Mouse (Mus musculus) liver, embryonic 15.5 days (tissue): ENCODE measurements around the gene Phf5a. TPM values are rescaled to one million over a fixed set of nuclear protein-coding genes. Genes with fewer than 3 reads are reported as not detected.

Experiments
- polyA plus RNA-seq: library from polyadenylated mRNA; unstranded; fragments of >200 nt; fragmentation: Nextera tagmentation; extraction: Ambion mirVana; gene quantifications from 2 replicates; pipeline ENCODE4 v1.2.1, GENCODE M21; 2015

Gene Phf5a
- polyA plus RNA-seq, 1 experiment from 2014 or later = 91.3 TPM

Other genes with a start within 250 kb of the Phf5a start
- 13.1 and 13.8 TPM in 2 replicates for gene L3mbtl2, start 208.0 kb downstream of the Phf5a start, polyA plus RNA-seq
- gene Chadl, start 174.6 kb downstream of the Phf5a start, polyA plus RNA-seq = 0.45 and 0.50 TPM in 2 replicates
- gene Zc3h7b, start 126.9 kb downstream of the Phf5a start, polyA plus RNA-seq = 5.0 and 5.1 TPM in 2 replicates
- gene Rangap1, start 126.4 kb downstream of the Phf5a start, polyA plus RNA-seq = 71.7 and 79.3 TPM in 2 replicates
- 6.2 and 8.1 TPM in 2 replicates for gene Tef, start 69.5 kb downstream of the Phf5a start, polyA plus RNA-seq
- 11.1 and 12.2 TPM in 2 replicates for gene Tob2, start 13.1 kb downstream of the Phf5a start, polyA plus RNA-seq
- gene Aco2, start 398 bp upstream of the Phf5a start, polyA plus RNA-seq = 98.9 and 107 TPM in 2 replicates
- gene Polr3h, start 54.3 kb upstream of the Phf5a start, polyA plus RNA-seq = 56.9 and 68.4 TPM in 2 replicates
- 0.91 and 0.96 TPM in 2 replicates for gene Csdc2, start 64.8 kb upstream of the Phf5a start, polyA plus RNA-seq
- 17.5 and 17.8 TPM in 2 replicates for gene Pmm1, start 89.0 kb upstream of the Phf5a start, polyA plus RNA-seq
- not detected in 2 replicates for gene 1700029P11Rik, start 108.6 kb upstream of the Phf5a start, polyA plus RNA-seq
- gene Xrcc6, start 115.9 kb upstream of the Phf5a start, polyA plus RNA-seq = 50.2 and 51.8 TPM in 2 replicates
- 10.3 and 11.8 TPM in 2 replicates for gene Desi1, start 162.0 kb upstream of the Phf5a start, polyA plus RNA-seq
- 146 and 148 TPM in 2 replicates for gene Snu13, start 175.7 kb upstream of the Phf5a start, polyA plus RNA-seq
- gene 4930407I10Rik, start 187.2 kb upstream of the Phf5a start, polyA plus RNA-seq = not detected in 2 replicates
- not detected in 2 replicates for gene Mei1, start 198.1 kb upstream of the Phf5a start, polyA plus RNA-seq